Mouse (Mus musculus): ENCODE measurements around the gene Tssk2. TPM values are rescaled to one million over a fixed set of nuclear protein-coding genes. Genes with fewer than 3 reads are reported as not detected.
A peak's percentile ranks its signal among the peaks of the same experiment; 100 is the strongest.

Gene Tssk2
- polyA plus RNA-seq, 1 experiment from 2014 or later = not detected

- under 1% methylated on average over 103 of the region's 106 CpGs for WGBS
- Histone ChIP-seq H3K4me1 (peaks cover 19% of the 10 kb centered on the region), H3K9ac (peak within 1 kb of the TSS; percentile 42), H3K27me3 (replicated peaks) (peaks cover 65% of the 10 kb centered on the region), H3K9me3 (no peaks in the 10 kb centered on the region), H3K27ac (no peak within 1 kb of the TSS), H3K36me3 (no peaks in the 10 kb centered on the region), H3K4me2 (replicated peaks) (peak within 1 kb of the TSS; percentile 62), H3K4me3 (peak within 1 kb of the TSS; percentile 35)
- ATAC-seq (ENCODE audit: low FRiP score, low read depth) = no peak
Measured at GRCm38 (mm10) chr16:17914307-17915249, 16.1 kb downstream of the Tssk2 start, which contains the start of gene Gsc2. Gene Gsc2 (minus strand): TSS chr16:17915059.

- no peak for ATAC-seq (ENCODE audit: low FRiP score, low read depth)
- Histone ChIP-seq H3K4me3 (no peak overlapping the region), H3K27ac (no peak overlapping the region)
Measured at GRCm38 (mm10) chr16:17920586-17920985, 22.1 kb downstream of the Tssk2 start.

GRCm38 (mm10) chr16:17921325-17922162 is 23.1 kb downstream of the Tssk2 start:
- Histone ChIP-seq H3K4me1 (peaks cover 21% of the 10 kb centered on the region), H3K27me3 (replicated peaks) (peaks cover 20% of the 10 kb centered on the region), H3K9me3 (no peaks in the 10 kb centered on the region), H3K9ac (peak overlapping the region; percentile 85), H3K4me2 (replicated peaks) (peak overlapping the region; percentile 93), H3K4me3 (peak overlapping the region; percentile 75), H3K27ac (peak overlapping the region; percentile 62; the same call in 1 of the 2 replicates), H3K36me3 (peaks cover 20% of the 10 kb centered on the region)
- WGBS = 3% methylated on average over 47 of the region's 47 CpGs
- peak; percentile 93 for ATAC-seq (ENCODE audit: low FRiP score, low read depth)

More at GRCm38 (mm10) chr16:17920586-17920985, 22.1 kb downstream of the Tssk2 start:
- WGBS = 9% methylated on average over 20 of the region's 20 CpGs
- Histone ChIP-seq H3K4me2 (replicated peaks) (peak overlapping the region; percentile 93), H3K9me3 (no peaks in the 10 kb centered on the region), H3K36me3 (peaks cover 11% of the 10 kb centered on the region), H3K4me1 (peaks cover 18% of the 10 kb centered on the region), H3K9ac (peak overlapping the region; percentile 26; the same call in 1 of the 2 replicates), H3K27me3 (replicated peaks) (peaks cover 30% of the 10 kb centered on the region)

- Histone ChIP-seq H3K36me3 (peaks cover 20% of the 10 kb centered on the region), H3K4me2 (replicated peaks) (peak overlapping the region; percentile 93), H3K4me3 (peak overlapping the region; percentile 75), H3K9ac (peak overlapping the region; percentile 85), H3K27ac (peak overlapping the region; percentile 37; the same call in 1 of the 2 replicates), H3K4me1 (peaks cover 27% of the 10 kb centered on the region), H3K27me3 (replicated peaks) (peaks cover 14% of the 10 kb centered on the region), H3K9me3 (no peaks in the 10 kb centered on the region)
- 1% methylated on average over 14 of the region's 14 CpGs for WGBS
- peak; percentile 23; the same call in 1 of the 2 replicates for ATAC-seq (ENCODE audit: low FRiP score, low read depth)
Measured at GRCm38 (mm10) chr16:17922163-17922538, 23.7 kb downstream of the Tssk2 start.

- Histone ChIP-seq H3K27me3 (replicated peaks) (no peaks in the 10 kb centered on the region), H3K4me1 (peaks cover 22% of the 10 kb centered on the region), H3K4me3 (peak overlapping the region; percentile 63), H3K36me3 (peaks cover 20% of the 10 kb centered on the region), H3K27ac (peak overlapping the region; percentile 59; the same call in 1 of the 2 replicates), H3K9ac (peak overlapping the region; percentile 85), H3K9me3 (no peaks in the 10 kb centered on the region), H3K4me2 (replicated peaks) (peak overlapping the region; percentile 94)
- ATAC-seq (ENCODE audit: low FRiP score, low read depth) = peak; percentile 61
- under 1% methylated on average over 72 of the region's 72 CpGs for WGBS
Measured at GRCm38 (mm10) chr16:17927351-17928082, 29.1 kb downstream of the Tssk2 start.

GRCm38 (mm10) chr16:17928087-17928580 is 29.7 kb downstream of the Tssk2 start, which contains the start of gene Slc25a1:
Gene Slc25a1 (minus strand): TSS chr16:17928219.
- Histone ChIP-seq H3K4me3 (peak within 1 kb of the TSS; percentile 63), H3K4me1 (peaks cover 17% of the 10 kb centered on the region), H3K9me3 (no peaks in the 10 kb centered on the region), H3K4me2 (replicated peaks) (peak within 1 kb of the TSS; percentile 94), H3K36me3 (peaks cover 20% of the 10 kb centered on the region), H3K27me3 (replicated peaks) (no peaks in the 10 kb centered on the region), H3K27ac (peak within 1 kb of the TSS; percentile 59), H3K9ac (peak within 1 kb of the TSS; percentile 85)
- ATAC-seq (ENCODE audit: low FRiP score, low read depth) = peak; percentile 82
- WGBS = under 1% methylated on average over 47 of the region's 47 CpGs

- under 1% methylated on average over 9 of the region's 9 CpGs for WGBS
- peak overlapping the region; percentile 63 for H3K4me3 ChIP-seq
- H3K27ac ChIP-seq = peak overlapping the region; percentile 59
- ATAC-seq (ENCODE audit: low FRiP score, low read depth) = peak; percentile 57
- no peaks in the 10 kb centered on the region for H3K27me3 ChIP-seq (replicated peaks)
- no peaks in the 10 kb centered on the region for H3K9me3 ChIP-seq
- H3K9ac ChIP-seq = peak overlapping the region; percentile 85
- H3K4me1 ChIP-seq = peaks cover 17% of the 10 kb centered on the region
- H3K36me3 ChIP-seq = peaks cover 20% of the 10 kb centered on the region
- peak overlapping the region; percentile 94 for H3K4me2 ChIP-seq (replicated peaks)
Measured at GRCm38 (mm10) chr16:17928627-17929104, 30.2 kb downstream of the Tssk2 start.

GRCm38 (mm10) chr16:17929211-17929610 is 30.8 kb downstream of the Tssk2 start:
- Histone ChIP-seq H3K4me1 (peaks cover 17% of the 10 kb centered on the region), H3K36me3 (peaks cover 20% of the 10 kb centered on the region), H3K9ac (0 out of 2 replicates have a peak overlapping the region, but pooled peaks have one; percentile 85), H3K9me3 (no peaks in the 10 kb centered on the region), H3K27ac (no peak overlapping the region), H3K4me2 (replicated peaks) (peak overlapping the region; percentile 94), H3K27me3 (replicated peaks) (no peaks in the 10 kb centered on the region), H3K4me3 (no peak overlapping the region)
- 0% methylated on average over 2 of the region's 2 CpGs for WGBS
- ATAC-seq (ENCODE audit: low FRiP score, low read depth) = no peak

GRCm38 (mm10) chr16:17929631-17930030 is 31.2 kb downstream of the Tssk2 start:
- peaks cover 19% of the 10 kb centered on the region for H3K36me3 ChIP-seq
- H3K4me1 ChIP-seq = peaks cover 17% of the 10 kb centered on the region
- H3K4me2 ChIP-seq (replicated peaks) = no peak overlapping the region
- no peak overlapping the region for H3K4me3 ChIP-seq
- H3K27me3 ChIP-seq (replicated peaks) = no peaks in the 10 kb centered on the region
- ATAC-seq (ENCODE audit: low FRiP score, low read depth) = no peak
- no peak overlapping the region for H3K27ac ChIP-seq
- H3K9me3 ChIP-seq = no peaks in the 10 kb centered on the region
- 55% methylated on average over 2 of the region's 2 CpGs for WGBS
- no peak overlapping the region for H3K9ac ChIP-seq

- Histone ChIP-seq H3K27me3 (replicated peaks) (peaks cover 2% of the 10 kb centered on the region; the same call in 1 of the 2 replicates), H3K4me1 (peaks cover 9% of the 10 kb centered on the region), H3K9ac (no peak overlapping the region), H3K4me2 (replicated peaks) (no peak overlapping the region), H3K36me3 (no peaks in the 10 kb centered on the region), H3K27ac (no peak overlapping the region), H3K4me3 (no peak overlapping the region), H3K9me3 (no peaks in the 10 kb centered on the region)
- 82% methylated on average over 5 of the region's 5 CpGs for WGBS
- ATAC-seq (ENCODE audit: low FRiP score, low read depth) = no peak
Measured at GRCm38 (mm10) chr16:17931906-17932460, 33.5 kb downstream of the Tssk2 start.

Data from neural tube, embryonic 12.5 days (tissue).